Mouse (Mus musculus) stomach, postnatal 0 days (tissue): ENCODE measurements around the gene Filip1.

ENCODE experiments used
- CTCF ChIP-seq: IDR thresholded peaks from 2 replicates; pipeline ENCODE4 v1.5.1; 2016; ENCODE audit warnings: antibody characterized with exemption, low read depth, mild to moderate bottlenecking, moderate library complexity
- EP300 ChIP-seq: optimal IDR thresholded peaks from 2 replicates; pipeline ENCODE3; 2016; ENCODE audit warnings: antibody characterized with exemption

- TF ChIP-seq CTCF, result peak; percentile 66
- TF ChIP-seq EP300, result no peak
Measured at GRCm38 (mm10) chr9:79779354-79779753, 233.3 kb downstream of the Filip1 start.
